In genomic region chr2:181146976-181147545, GRCm38 (mm10) we compare ENCODE assay signal across 8 mouse cellular contexts. TPM values are rescaled to one million over a fixed set of nuclear protein-coding genes. Genes with fewer than 3 reads are reported as not detected.
DNase-seq lines count a peak whose midpoint lies in the region; ATAC-seq lines count a peak whose summit lies in the region.

No protein-coding gene starts in this region.

- no peak overlapping the region for H3K27ac ChIP-seq in heart, embryonic 10.5 days
- H3K27ac ChIP-seq in neural tube, embryonic 11.5 days (ENCODE audit: low read depth, low read length): no peak overlapping the region
- no peak overlapping the region for H3K27ac ChIP-seq in hindbrain, embryonic 14.5 days

- no peak for DNase-seq in heart, embryonic 10.5 days (ENCODE audit: low spot score)
- DNase-seq in heart, postnatal 10 days: no peak
- DNase-seq in neural tube, embryonic 11.5 days (ENCODE audit: low spot score): no peak
- DNase-seq in neural tube, embryonic 10.5 days (ENCODE audit: extremely low spot score, low spot score): no peak
- no peak for DNase-seq in hindbrain, embryonic 14.5 days (ENCODE audit: low spot score)
- no peak for DNase-seq in thymus, adult 18-20 months
- DNase-seq in layer of hippocampus, adult 9-10 months (ENCODE audit: low spot score): no peak
- DNase-seq in frontal cortex, adult 2 months (ENCODE audit: extremely low spot score in 1 of 2, low spot score in 1 of 2): no peak

- 0 out of 2 replicates have a peak, but pooled peaks have one; percentile 13 for ATAC-seq in neural tube, embryonic 11.5 days (ENCODE audit: insufficient read depth, low FRiP score, low TSS enrichment)
- ATAC-seq in hindbrain, embryonic 14.5 days (ENCODE audit: low FRiP score): no peak

- peak overlapping the region; percentile 88 for H3K4me2 ChIP-seq in neural tube, embryonic 11.5 days (ENCODE audit: low read depth)
- peak overlapping the region; percentile 72 for H3K4me2 ChIP-seq in hindbrain, embryonic 14.5 days (replicated peaks)

- intact Hi-C loops in heart, postnatal 10 days (cut with DNase I): no loop called here

- H3K4me3 ChIP-seq in heart, embryonic 10.5 days: peak overlapping the region; percentile 60
- H3K4me3 ChIP-seq in neural tube, embryonic 11.5 days (ENCODE audit: low read depth, low read length): peak overlapping the region; percentile 40
- H3K4me3 ChIP-seq in hindbrain, embryonic 14.5 days (replicated peaks; ENCODE audit: low read length): peak overlapping the region; percentile 30; the same call in 1 of the 2 replicates

- H3K9ac ChIP-seq in neural tube, embryonic 11.5 days (ENCODE audit: low read length): no peak overlapping the region
- H3K9ac ChIP-seq in hindbrain, embryonic 14.5 days: 0 out of 2 replicates have a peak overlapping the region, but pooled peaks have one; percentile 39

- peaks cover 94% of the 10 kb centered on the region for H3K27me3 ChIP-seq in heart, embryonic 10.5 days (ENCODE audit: insufficient read depth, poor library complexity, severe bottlenecking)
- H3K27me3 ChIP-seq in neural tube, embryonic 11.5 days (ENCODE audit: control insufficient read depth, insufficient read depth, low read length): peaks cover 13% of the 10 kb centered on the region; the same call in 1 of the 2 replicates
- peaks cover 4% of the 10 kb centered on the region; the same call in 1 of the 2 replicates for H3K27me3 ChIP-seq in hindbrain, embryonic 14.5 days (ENCODE audit: control insufficient read depth, insufficient read depth, low read length)

- peaks cover 3% of the 10 kb centered on the region; the same call in 1 of the 2 replicates for H3K36me3 ChIP-seq in heart, embryonic 10.5 days
- H3K36me3 ChIP-seq in neural tube, embryonic 11.5 days (ENCODE audit: control insufficient read depth, insufficient read depth, low read length): no peaks in the 10 kb centered on the region
- peaks cover 41% of the 10 kb centered on the region for H3K36me3 ChIP-seq in hindbrain, embryonic 14.5 days (replicated peaks; ENCODE audit: control insufficient read depth, insufficient read depth)

- 48% methylated on average over 4 of the region's 4 CpGs for WGBS in heart, embryonic 10.5 days
- WGBS in neural tube, embryonic 11.5 days: 65% methylated on average over 4 of the region's 4 CpGs
- WGBS in hindbrain, embryonic 14.5 days: 48% methylated on average over 4 of the region's 4 CpGs

- H3K4me1 ChIP-seq in heart, embryonic 10.5 days: peaks cover 14% of the 10 kb centered on the region
- no peaks in the 10 kb centered on the region for H3K4me1 ChIP-seq in neural tube, embryonic 11.5 days (ENCODE audit: control insufficient read depth, insufficient read depth, low read length)
- H3K4me1 ChIP-seq in hindbrain, embryonic 14.5 days (replicated peaks; ENCODE audit: control insufficient read depth, insufficient read depth, low read length): peaks cover 11% of the 10 kb centered on the region

- no peaks in the 10 kb centered on the region for H3K9me3 ChIP-seq in heart, embryonic 10.5 days
- H3K9me3 ChIP-seq in neural tube, embryonic 11.5 days (ENCODE audit: control insufficient read depth, low read length): no peaks in the 10 kb centered on the region
- H3K9me3 ChIP-seq in hindbrain, embryonic 14.5 days (ENCODE audit: control insufficient read depth, low read length): no peaks in the 10 kb centered on the region

RNA-seq across cellular contexts. Expression of gene Eef1a2, which starts 9.8 kb away (rescaled TPM):
- polyA plus RNA-seq in heart, embryonic 10.5 days (2016; fragmentation: Nextera tagmentation; extraction: Ambion mirVana): 0.95 and 2.6 TPM in 2 replicates
- total RNA-seq in heart, postnatal 10 days (2021): 100 to 1,000 TPM; 640 to 727 TPM
- polyA plus RNA-seq in neural tube, embryonic 11.5 days (2014; fragmentation: Nextera tagmentation; extraction: Ambion mirVana): 0.92 and 0.93 TPM in 2 replicates
- polyA plus RNA-seq in hindbrain, embryonic 14.5 days (2014; fragmentation: Nextera tagmentation; extraction: Ambion mirVana): 21.1 and 22.3 TPM in 2 replicates
- 939 and 990 TPM in 2 replicates for polyA plus RNA-seq in frontal cortex, adult 2 months (2012; rRNA removed)

RNA-seq across cellular contexts. Expression of gene Kcnq2, which starts 12.0 kb away (rescaled TPM):
- polyA plus RNA-seq in heart, embryonic 10.5 days (2016; fragmentation: Nextera tagmentation; extraction: Ambion mirVana): 0.07 and 0.50 TPM in 2 replicates
- not detected for total RNA-seq in heart, postnatal 10 days (2021)
- polyA plus RNA-seq in neural tube, embryonic 11.5 days (2014; fragmentation: Nextera tagmentation; extraction: Ambion mirVana): 16.0 and 17.1 TPM in 2 replicates
- polyA plus RNA-seq in hindbrain, embryonic 14.5 days (2014; fragmentation: Nextera tagmentation; extraction: Ambion mirVana): 54.2 and 55.9 TPM in 2 replicates
- polyA plus RNA-seq in frontal cortex, adult 2 months (2012; rRNA removed): 167 and 170 TPM in 2 replicates

RNA-seq across cellular contexts. Expression of gene Ppdpf, which starts 40.0 kb away (rescaled TPM):
- polyA plus RNA-seq in heart, embryonic 10.5 days (2016; fragmentation: Nextera tagmentation; extraction: Ambion mirVana): 172 and 240 TPM in 2 replicates
- 10 to 100 TPM; 60.7 to 62.1 TPM for total RNA-seq in heart, postnatal 10 days (2021)
- polyA plus RNA-seq in neural tube, embryonic 11.5 days (2014; fragmentation: Nextera tagmentation; extraction: Ambion mirVana): 402 and 413 TPM in 2 replicates
- polyA plus RNA-seq in hindbrain, embryonic 14.5 days (2014; fragmentation: Nextera tagmentation; extraction: Ambion mirVana): 382 and 446 TPM in 2 replicates
- 117 and 142 TPM in 2 replicates for polyA plus RNA-seq in frontal cortex, adult 2 months (2012; rRNA removed)

RNA-seq across cellular contexts. Expression of gene Ptk6, which starts 55.5 kb away (rescaled TPM):
- polyA plus RNA-seq in heart, embryonic 10.5 days (2016; fragmentation: Nextera tagmentation; extraction: Ambion mirVana): not detected in 2 replicates
- not detected for total RNA-seq in heart, postnatal 10 days (2021)
- polyA plus RNA-seq in neural tube, embryonic 11.5 days (2014; fragmentation: Nextera tagmentation; extraction: Ambion mirVana): not detected in 2 replicates
- not detected in 2 replicates for polyA plus RNA-seq in hindbrain, embryonic 14.5 days (2014; fragmentation: Nextera tagmentation; extraction: Ambion mirVana)
- 0.04 and 0.08 TPM in 2 replicates for polyA plus RNA-seq in frontal cortex, adult 2 months (2012; rRNA removed)

Comparison
In these comparisons a context has a peak if more than half of its experiments do, and no peak if none do; other contexts are left out.
1. RNA of gene Eef1a2, which starts 9.8 kb away (polyA plus RNA-seq): 939 to 990 TPM in frontal cortex, adult 2 months; 21.1 to 22.3 TPM in hindbrain, embryonic 14.5 days, 0.95 to 2.6 TPM in heart, embryonic 10.5 days and 0.92 to 0.93 TPM in neural tube, embryonic 11.5 days; every median in the first group is over 10 times any median in the second.
2. RNA of gene Kcnq2, which starts 12.0 kb away (polyA plus RNA-seq): 167 to 170 TPM in frontal cortex, adult 2 months, 54.2 to 55.9 TPM in hindbrain, embryonic 14.5 days and 16.0 to 17.1 TPM in neural tube, embryonic 11.5 days; 0.07 to 0.50 TPM in heart, embryonic 10.5 days; every median in the first group is over 10 times any median in the second.
3. Peak in every context shown above with its lines, with median percentiles within 50 percentile points of each other: H3K4me3 ChIP-seq.